Mouse (Mus musculus) cortical plate, adult 2 months (tissue): ENCODE measurements at regions not wholly inside any gene's neighbourhood (a gene's known extent, or its start where the extent isn't known, plus 50 kb on each side); places are given as distances from the start of the nearest gene placed in this dataset.

Source experiments
- CTCF ChIP-seq: fragments of 200-500 bp; IDR thresholded peaks from 2 replicates; pipeline ENCODE4 v1.5.1; 2011; ENCODE audit warnings: mild to moderate bottlenecking, control low read depth, low read length; ENCODE audit not compliant: insufficient read depth; ENCODE audit errors: extremely low read depth
- POLR2A ChIP-seq: fragments of 200-500 bp; IDR thresholded peaks from 2 replicates; pipeline ENCODE4 v1.6.1; 2011; ENCODE audit warnings: mild to moderate bottlenecking, low read length, control low read depth; ENCODE audit not compliant: insufficient read depth; ENCODE audit errors: extremely low read depth

GRCm38 (mm10) chr17:13544036-13544795, 189.8 kb downstream of the Tcp10c start:
- TF ChIP-seq CTCF (no peak), POLR2A (no peak)
